Mouse (Mus musculus): ENCODE data around the gene Tmem161a.

Tmem161a gene

DNA sequence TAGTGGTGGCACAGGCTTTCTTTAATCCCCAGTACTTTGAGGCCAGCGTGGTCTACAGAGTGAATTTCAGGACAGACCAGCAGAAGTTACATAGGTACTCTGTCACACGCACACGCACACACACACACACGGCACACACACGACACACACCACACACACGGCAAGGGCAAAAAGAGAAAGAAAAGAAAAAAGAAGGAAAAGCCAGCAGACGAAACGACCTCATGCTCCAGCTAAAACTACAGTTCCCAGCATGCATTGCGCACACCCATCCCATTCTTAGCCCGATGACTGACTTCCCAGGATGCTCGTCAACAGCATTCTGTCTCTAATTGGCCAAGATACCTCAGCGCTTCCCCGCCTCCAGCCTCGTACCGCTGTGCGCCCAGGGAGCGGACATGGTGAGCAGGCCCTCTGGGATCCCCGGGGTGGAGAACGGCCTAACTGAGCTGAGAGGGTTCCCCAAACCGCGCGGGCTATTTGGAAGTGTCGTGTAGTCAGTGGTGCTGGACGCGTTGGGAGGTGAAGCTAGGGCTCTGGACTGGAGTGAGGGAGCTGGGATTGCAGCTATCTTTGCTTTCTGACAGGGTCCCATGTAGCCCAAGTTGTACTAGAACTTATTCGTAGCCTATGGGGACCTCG lies at the start of gene Tmem161a:
Tmem161a (plus strand) TSS at position 314 of the 639 bp plus-strand sequence.
- DNase-seq (ENCODE audit: inconsistent ontology term), result peak; percentile 94

GRCm38 (mm10) chr8:70122863-70123262 lies 49.3 kb upstream of the Tmem161a start:
- DNase-seq (ENCODE audit: inconsistent ontology term), result no peak

- no peak for DNase-seq (ENCODE audit: inconsistent ontology term)
These were observed 47.2 kb upstream of the Tmem161a start for GRCm38 (mm10) chr8:70124992-70125391.

- DNase-seq (ENCODE audit: inconsistent ontology term), result peak; percentile 88
These were observed 43.7 kb upstream of the Tmem161a start for GRCm38 (mm10) chr8:70128435-70128834.

GRCm38 (mm10) chr8:70129309-70129952 lies 42.7 kb upstream of the Tmem161a start:
- peak; percentile 96 for DNase-seq (ENCODE audit: inconsistent ontology term)

- no peak for DNase-seq (ENCODE audit: inconsistent ontology term)
These were observed 42.1 kb upstream of the Tmem161a start for GRCm38 (mm10) chr8:70130066-70130465.

- DNase-seq (ENCODE audit: inconsistent ontology term), result peak; percentile 90
These were observed 40.8 kb upstream of the Tmem161a start, which contains the start of gene Nr2c2ap for GRCm38 (mm10) chr8:70131166-70131883. Nr2c2ap (plus strand) TSS chr8:70131333.

- DNase-seq (ENCODE audit: inconsistent ontology term), result no peak
These were observed 38.1 kb upstream of the Tmem161a start for GRCm38 (mm10) chr8:70134086-70134485.

GRCm38 (mm10) chr8:70134931-70135330 lies 37.2 kb upstream of the Tmem161a start:
- DNase-seq (ENCODE audit: inconsistent ontology term), result no peak

DNA sequence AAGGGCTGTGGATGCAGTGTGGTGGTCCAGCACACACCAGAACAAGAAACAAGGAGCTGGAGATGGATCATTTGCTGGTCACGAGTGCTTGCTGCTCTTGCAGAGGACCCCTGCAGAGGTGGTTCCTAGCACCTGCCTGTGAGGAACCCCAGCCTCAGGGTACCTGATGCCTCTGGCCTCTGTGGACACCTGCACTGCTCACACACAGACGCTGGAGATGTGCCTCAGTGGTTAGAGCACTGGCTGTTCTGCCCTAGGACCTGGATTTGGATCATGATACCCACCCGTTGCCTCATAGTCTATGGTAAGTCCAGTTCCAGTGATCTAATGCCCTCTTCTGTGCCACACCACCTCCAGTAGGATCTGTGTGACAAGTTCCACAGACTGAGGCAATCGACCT lies 35.6 kb upstream of the Tmem161a start:
- no peak for DNase-seq (ENCODE audit: inconsistent ontology term)

- no peak for DNase-seq (ENCODE audit: inconsistent ontology term)
These were observed 34.3 kb upstream of the Tmem161a start for GRCm38 (mm10) chr8:70137890-70138289.

GRCm38 (mm10) chr8:70139026-70139857 lies 32.9 kb upstream of the Tmem161a start, which contains the start of the genes Rfxank, Borcs8 and Mef2b:
Rfxank (minus strand) TSS chr8:70139154.
Borcs8 (plus strand) TSS chr8:70139499.
Mef2b (plus strand) TSS chr8:70139711.
- DNase-seq (ENCODE audit: inconsistent ontology term), result peak; percentile 99

DNA sequence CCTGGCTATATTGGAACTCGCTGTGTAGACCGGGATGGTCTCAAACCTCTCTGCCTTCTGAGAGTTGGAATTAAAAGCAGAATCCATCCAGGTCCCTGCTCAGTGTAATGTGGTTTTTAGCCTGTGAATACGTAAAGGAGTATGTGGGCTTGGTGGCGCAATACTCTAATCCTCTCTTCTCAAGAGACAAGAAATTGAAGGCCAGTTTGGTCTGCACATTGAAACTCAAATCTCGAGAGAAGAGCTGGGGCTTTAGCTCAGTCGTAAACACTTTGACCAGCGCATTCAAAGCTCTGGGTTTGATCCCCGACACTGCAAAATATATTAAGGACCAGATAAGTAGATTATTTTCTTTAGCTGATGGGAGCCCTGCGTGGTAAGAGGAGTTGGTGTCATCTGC lies 32.2 kb upstream of the Tmem161a start:
- no peak for DNase-seq (ENCODE audit: inconsistent ontology term)

GRCm38 (mm10) chr8:70147678-70148607 lies 24.2 kb upstream of the Tmem161a start:
- DNase-seq (ENCODE audit: inconsistent ontology term), result no peak

- DNase-seq (ENCODE audit: inconsistent ontology term), result no peak
These were observed 22.0 kb upstream of the Tmem161a start for GRCm38 (mm10) chr8:70150158-70150557.

DNA sequence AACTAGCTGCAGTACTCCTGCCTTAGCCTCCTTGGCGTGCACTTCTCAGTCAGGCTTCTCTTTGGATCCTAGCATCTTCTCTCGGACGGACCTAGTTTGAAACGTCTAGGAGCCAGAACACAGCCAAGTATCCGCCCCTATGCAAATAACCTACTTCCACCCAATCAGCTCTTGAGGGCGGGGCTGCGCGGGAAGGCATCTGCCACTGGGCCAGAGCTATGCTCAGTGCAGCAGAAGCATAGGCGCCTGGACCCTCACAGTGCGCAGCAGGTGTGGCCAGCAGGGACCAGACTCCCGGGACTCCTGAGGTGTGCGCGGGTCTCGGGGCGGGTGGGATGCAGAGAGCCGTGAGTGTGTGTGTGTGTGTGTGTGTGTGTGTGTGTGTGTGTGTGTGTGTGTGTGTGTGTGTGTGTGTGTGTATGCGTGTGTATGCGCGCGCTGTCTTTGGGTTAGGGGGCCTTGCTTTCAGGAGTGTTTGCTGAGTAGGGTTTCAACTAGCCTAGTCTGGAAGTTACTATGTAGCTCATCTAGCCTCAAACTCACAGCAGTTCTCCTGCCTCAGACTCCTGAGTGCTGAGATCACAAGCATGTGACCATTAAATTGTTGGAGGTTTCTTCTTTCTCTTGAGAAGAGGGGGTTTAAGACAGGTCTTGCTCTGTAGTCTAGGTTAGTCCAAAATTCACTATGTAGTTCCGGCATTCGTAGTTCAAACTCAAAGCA lies 19.5 kb upstream of the Tmem161a start:
- peak; percentile 84 for DNase-seq (ENCODE audit: inconsistent ontology term)

DNA sequence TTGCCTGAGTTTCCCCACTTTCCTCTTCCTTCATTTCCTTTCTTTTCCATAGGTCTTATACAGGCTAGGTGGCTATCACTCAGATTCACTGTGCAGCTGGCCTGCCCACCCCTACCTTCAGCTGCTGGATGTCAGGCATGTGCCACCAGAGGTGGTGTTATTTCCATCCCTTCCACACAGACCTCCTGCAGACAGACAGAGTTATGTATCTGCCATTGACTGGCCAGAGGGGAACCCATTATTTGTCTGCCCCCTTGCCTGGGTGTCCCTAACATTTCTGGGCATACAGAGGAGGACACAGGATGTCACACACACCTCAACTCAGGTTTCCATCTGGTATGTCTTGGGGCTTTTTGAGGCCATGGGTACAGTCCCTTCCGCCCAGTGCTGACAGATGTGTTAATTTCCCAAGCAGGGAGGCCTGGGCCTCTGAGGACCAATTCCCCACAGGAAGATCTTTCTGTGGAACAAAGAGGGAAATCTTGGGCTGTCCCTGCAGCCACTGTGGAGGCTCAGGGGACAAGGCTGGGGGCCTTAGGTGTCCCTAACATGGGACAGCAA lies 14.8 kb upstream of the Tmem161a start:
- DNase-seq (ENCODE audit: inconsistent ontology term), result no peak

GRCm38 (mm10) chr8:70158069-70158853 lies 13.9 kb upstream of the Tmem161a start:
- DNase-seq (ENCODE audit: inconsistent ontology term), result peak; percentile 89

DNA sequence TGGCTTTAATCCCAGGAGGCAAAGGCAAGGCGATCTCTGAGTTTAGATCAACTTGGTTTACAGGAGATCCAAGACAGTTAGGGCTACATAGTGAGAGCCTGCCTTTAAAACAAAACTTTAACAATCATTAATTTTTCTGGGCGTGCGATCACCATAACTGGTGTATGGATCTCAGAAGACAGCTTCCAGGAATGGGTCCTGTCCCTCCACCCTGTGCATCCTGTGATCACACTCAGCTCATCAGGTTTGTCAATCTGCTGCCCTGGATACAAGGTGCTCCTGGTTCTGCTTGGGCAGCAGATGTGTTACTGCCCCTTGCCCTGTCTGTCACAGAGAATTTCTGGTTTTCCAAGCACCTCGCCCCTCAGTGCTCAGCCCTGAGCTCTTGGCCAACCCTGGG lies 12.9 kb upstream of the Tmem161a start:
- no peak for DNase-seq (ENCODE audit: inconsistent ontology term)
